In genomic region chr11:19012001-19012400, GRCm38 (mm10) we compare ENCODE assay signal across 10 mouse cellular contexts. TPM values are rescaled to one million over a fixed set of nuclear protein-coding genes. Genes with fewer than 3 reads are reported as not detected.
DNase-seq lines count a peak whose midpoint lies in the region; ATAC-seq and TF ChIP-seq lines count a peak whose summit lies in the region.
"Had no signal": no experiment of that assay in that cellular context is flagged by ENCODE, and none has a peak within 500 bp of the region (broad histone marks: within the 10 kb centered on the region; RNA-seq: fewer than 3 reads in every experiment).

No protein-coding gene starts in this region.

- H3K4me3 ChIP-seq in forebrain, embryonic 13.5 days: no peak overlapping the region
- no peak overlapping the region for H3K4me3 ChIP-seq in forebrain, postnatal 0 days (ENCODE audit: low read depth, low read length)
- no peak overlapping the region for H3K4me3 ChIP-seq in embryonic fibroblast, embryonic 13.5 days (ENCODE audit: insufficient read depth, low read length)
- no peak overlapping the region for H3K4me3 ChIP-seq in limb, embryonic 12.5 days (replicated peaks)
- H3K4me3 ChIP-seq: forebrain, embryonic 15.5 days had no signal

- H3K4me1 ChIP-seq in forebrain, embryonic 13.5 days: peaks cover 78% of the 10 kb centered on the region
- H3K4me1 ChIP-seq in forebrain, postnatal 0 days (ENCODE audit: insufficient read depth): 0 out of 2 replicates have a peak, but pooled peaks cover 3% of the 10 kb centered on the region
- no peaks in the 10 kb centered on the region; the same call in 1 of the 2 replicates for H3K4me1 ChIP-seq in embryonic fibroblast, embryonic 13.5 days (ENCODE audit: control insufficient read depth, insufficient read depth, low read length)
- H3K4me1 ChIP-seq in limb, embryonic 12.5 days (replicated peaks): peaks cover 43% of the 10 kb centered on the region

- H3K27me3 ChIP-seq in forebrain, embryonic 13.5 days: peaks cover 79% of the 10 kb centered on the region
- H3K27me3 ChIP-seq in forebrain, postnatal 0 days (ENCODE audit: insufficient read depth, low read length): peaks cover 18% of the 10 kb centered on the region
- H3K27me3 ChIP-seq in limb, embryonic 12.5 days: peaks cover 84% of the 10 kb centered on the region

- WGBS in forebrain, embryonic 13.5 days: 34% methylated on average over 2 of the region's 2 CpGs
- 52% methylated on average over 2 of the region's 2 CpGs for WGBS in forebrain, postnatal 0 days
- 17% methylated on average over 2 of the region's 2 CpGs for WGBS in limb, embryonic 12.5 days

- H3K27ac ChIP-seq in forebrain, embryonic 13.5 days: no peak overlapping the region
- H3K27ac ChIP-seq in forebrain, postnatal 0 days (ENCODE audit: low read depth, low read length): no peak overlapping the region
- peak overlapping the region; percentile 58 for H3K27ac ChIP-seq in embryonic fibroblast, embryonic 13.5 days (ENCODE audit: insufficient read depth, low read length)
- no peak overlapping the region for H3K27ac ChIP-seq in limb, embryonic 12.5 days
- H3K27ac ChIP-seq: forebrain, embryonic 15.5 days had no signal

- intact Hi-C loops in left cerebral cortex, postnatal 10 days (cut with DNase I): no loop called here

- no peaks in the 10 kb centered on the region for H3K9me3 ChIP-seq in forebrain, embryonic 13.5 days (replicated peaks)
- no peaks in the 10 kb centered on the region for H3K9me3 ChIP-seq in forebrain, postnatal 0 days (ENCODE audit: low read length)
- no peaks in the 10 kb centered on the region for H3K9me3 ChIP-seq in limb, embryonic 12.5 days
- H3K9me3 ChIP-seq: forebrain, embryonic 15.5 days had no signal

- H3K4me2 ChIP-seq in forebrain, embryonic 13.5 days: peak overlapping the region; percentile 85; the same call in 1 of the 2 replicates
- H3K4me2 ChIP-seq in forebrain, postnatal 0 days (ENCODE audit: low read depth): no peak overlapping the region
- H3K4me2 ChIP-seq in limb, embryonic 12.5 days: peak overlapping the region; percentile 2; the same call in 1 of the 2 replicates
- H3K4me2 ChIP-seq: forebrain, embryonic 15.5 days had no signal

- no peak overlapping the region for H3K9ac ChIP-seq in forebrain, embryonic 13.5 days
- H3K9ac ChIP-seq in forebrain, postnatal 0 days: no peak overlapping the region
- H3K9ac ChIP-seq in limb, embryonic 12.5 days (replicated peaks): no peak overlapping the region
- H3K9ac ChIP-seq: forebrain, embryonic 15.5 days had no signal

- no peak for ATAC-seq in forebrain, embryonic 13.5 days
- ATAC-seq in forebrain, postnatal 0 days: no peak
- no peak for ATAC-seq in limb, embryonic 12.5 days (ENCODE audit: insufficient number of reproducible peaks, insufficient read depth, low FRiP score, low TSS enrichment, low read depth)
- ATAC-seq: forebrain, embryonic 15.5 days had no signal

- TF ChIP-seq POLR2A in embryonic fibroblast, embryonic 13.5 days (IDR thresholded peaks at IDR 0.05; ENCODE audit: low read depth, low read length): no peak

- no peak for DNase-seq in forebrain, postnatal 0 days
- peak; percentile 35 for DNase-seq in ES-CJ7 (ENCODE audit: low read depth, low spot score)
- no peak for DNase-seq in left cerebral cortex, postnatal 10 days (ENCODE audit: extremely low spot score in 1 of 2, low spot score in 2 of 2)
- no peak for DNase-seq in yolk sac, embryonic 10.5 days (ENCODE audit: low spot score)
- DNase-seq in kidney, adult 11 months: no peak
- DNase-seq: lung, postnatal 4 days had no signal

- no peaks in the 10 kb centered on the region for H3K36me3 ChIP-seq in forebrain, embryonic 13.5 days (ENCODE audit: poor library complexity, severe bottlenecking)
- H3K36me3 ChIP-seq in forebrain, postnatal 0 days (ENCODE audit: insufficient read depth): no peaks in the 10 kb centered on the region
- H3K36me3 ChIP-seq in limb, embryonic 12.5 days: no peaks in the 10 kb centered on the region
- H3K36me3 ChIP-seq: forebrain, embryonic 15.5 days had no signal

- no peak for TF ChIP-seq CTCF in forebrain, postnatal 0 days (IDR thresholded peaks at IDR 0.05; ENCODE audit: low read depth)
- no peak for TF ChIP-seq CTCF in embryonic fibroblast, embryonic 13.5 days (IDR thresholded peaks at IDR 0.05; ENCODE audit: borderline replicate concordance, insufficient read depth, low read length)

RNA-seq across cellular contexts. Expression of gene Meis1, which starts 6.8 kb away (rescaled TPM):
- 28.6 and 46.9 TPM in 2 replicates for polyA plus RNA-seq in forebrain, embryonic 13.5 days (2015; fragmentation: Nextera tagmentation; extraction: Ambion mirVana)
- total RNA-seq in forebrain, postnatal 0 days (2014; rRNA removed): 15.8 and 16.9 TPM in 2 replicates
- 11.4 and 12.5 TPM in 2 replicates for polyA plus RNA-seq in forebrain, postnatal 0 days (2015; fragmentation: Nextera tagmentation; extraction: Ambion mirVana)
- polyA plus RNA-seq in embryonic fibroblast, embryonic 13.5 days (2011; ENCODE audit: insufficient read length, low read depth, missing spikeins): 22.1 and 34.6 TPM in 2 replicates
- polyA plus RNA-seq in limb, embryonic 12.5 days (2016; fragmentation: Nextera tagmentation; extraction: Ambion mirVana): 32.4 and 35.1 TPM in 2 replicates
- total RNA-seq in left cerebral cortex, postnatal 10 days (2021): 1 to 10 TPM; 4.0 to 6.9 TPM
